Mouse (Mus musculus) lung, adult 2 months (tissue): ENCODE results near the gene Serping1. TPM values are rescaled to one million over a fixed set of nuclear protein-coding genes. Genes with fewer than 3 reads are reported as not detected.

Experiments used
- DNase-seq: peaks from one replicate; pipeline ENCODE4 v3.0.0; 2022
- H3K4me1 ChIP-seq: fragments of 200-500 bp; 2 replicates; pipeline ENCODE4 v1.6.1; 2011; ENCODE audit warnings: low read length; ENCODE audit not compliant: control insufficient read depth, insufficient read depth
- H3K4me3 ChIP-seq: fragments of 200-500 bp; replicated peaks from 2 replicates; pipeline ENCODE3; 2011; ENCODE audit warnings: low read depth, mild to moderate bottlenecking, control low read depth, low read length; ENCODE audit errors: extremely low read depth
- CTCF ChIP-seq: fragments of 200-500 bp; IDR thresholded peaks from 2 replicates; pipeline ENCODE4 v1.5.1; 2011; ENCODE audit warnings: mild to moderate bottlenecking, low read length, control low read depth; ENCODE audit not compliant: insufficient read depth
- POLR2A ChIP-seq: fragments of 200-500 bp; IDR thresholded peaks from 2 replicates; pipeline ENCODE4 v1.6.1; 2011; ENCODE audit warnings: low read depth, mild to moderate bottlenecking, control low read depth, low read length, borderline replicate concordance; ENCODE audit errors: extremely low read depth
- WGBS: fragments of 180-500 bp; shearing (Covaris S2); methylation state at CpG from one replicate; pipeline ENCODE4 v1.1.7; 2018; 5-methylcytosine and 5-hydroxymethylcytosine counted together
- polyA plus RNA-seq: library from polyadenylated mRNA; depleted of rRNA; stranded (reverse); fragments of >200 nt; gene quantifications from 2 replicates; pipeline ENCODE4 v1.2.3, GENCODE M21; 2012; rRNA removed

The Serping1 gene
- 822 and 853 TPM in 2 replicates for polyA plus RNA-seq

GRCm38 (mm10) chr2:84775241-84775640, at the start of gene Serping1:
TSS of gene Serping1 (minus strand) at chr2:84775444.
- 44% methylated on average over 9 of the region's 9 CpGs for WGBS

GRCm38 (mm10) chr2:84823237-84823636, 48.0 kb upstream of the Serping1 start:
- Histone ChIP-seq H3K4me1 (peaks cover 4% of the 10 kb centered on the region; the same call in 1 of the 2 replicates), H3K4me3 (no peak overlapping the region)
- WGBS = 15% methylated on average over 2 of the region's 2 CpGs
- no peak for TF ChIP-seq POLR2A
- no peak for TF ChIP-seq CTCF
- DNase-seq = no peak

More at GRCm38 (mm10) chr2:84775241-84775640, at the start of gene Serping1:
- Histone ChIP-seq H3K4me1 (no peaks in the 10 kb centered on the region), H3K4me3 (peak within 1 kb of the TSS; percentile 69)
- TF ChIP-seq POLR2A (no peak), CTCF (no peak)
- no peak for DNase-seq

- no peak for DNase-seq
- TF ChIP-seq CTCF (no peak), POLR2A (no peak)
- Histone ChIP-seq H3K4me1 (peaks cover 2% of the 10 kb centered on the region; the same call in 1 of the 2 replicates), H3K4me3 (no peak within 1 kb of the TSS)
- WGBS = 40% methylated on average over 13 of the region's 13 CpGs
These were observed 47.3 kb upstream of the Serping1 start, which contains the start of gene Smtnl1 for GRCm38 (mm10) chr2:84822552-84822951. TSS of gene Smtnl1 (minus strand) at chr2:84822652.

GRCm38 (mm10) chr2:84819861-84820260, 44.6 kb upstream of the Serping1 start:
- H3K4me3 ChIP-seq = no peak overlapping the region
- DNase-seq = no peak
- TF ChIP-seq POLR2A = no peak
- no peak for TF ChIP-seq CTCF
- WGBS = 25% methylated on average over 3 of the region's 3 CpGs
- H3K4me1 ChIP-seq = no peaks in the 10 kb centered on the region

GRCm38 (mm10) chr2:84812676-84813075, 37.4 kb upstream of the Serping1 start:
- Histone ChIP-seq H3K4me1 (0 out of 2 replicates have a peak, but pooled peaks cover 5% of the 10 kb centered on the region), H3K4me3 (no peak overlapping the region)
- DNase-seq = no peak
- 88% methylated on average over 6 of the region's 6 CpGs for WGBS
- TF ChIP-seq CTCF = no peak
- TF ChIP-seq POLR2A = no peak

GRCm38 (mm10) chr2:84811880-84812279, 36.6 kb upstream of the Serping1 start:
- WGBS = 58% methylated on average over 7 of the region's 7 CpGs
- H3K4me1 ChIP-seq = 0 out of 2 replicates have a peak, but pooled peaks cover 5% of the 10 kb centered on the region
- no peak for TF ChIP-seq CTCF
- TF ChIP-seq POLR2A = no peak
- no peak overlapping the region for H3K4me3 ChIP-seq
- no peak for DNase-seq

- Histone ChIP-seq H3K4me1 (0 out of 2 replicates have a peak, but pooled peaks cover 5% of the 10 kb centered on the region), H3K4me3 (peak overlapping the region; percentile 48)
- WGBS = 22% methylated on average over 26 of the region's 26 CpGs
- peak; percentile 84 for DNase-seq
- TF ChIP-seq POLR2A (no peak), CTCF (peak; percentile 65)
These were observed 35.8 kb upstream of the Serping1 start for GRCm38 (mm10) chr2:84810886-84811577.

- Histone ChIP-seq H3K4me1 (0 out of 2 replicates have a peak, but pooled peaks cover 5% of the 10 kb centered on the region), H3K4me3 (no peak overlapping the region)
- 67% methylated on average over 6 of the region's 6 CpGs for WGBS
- TF ChIP-seq POLR2A (no peak), CTCF (no peak)
- no peak for DNase-seq
These were observed 35.3 kb upstream of the Serping1 start for GRCm38 (mm10) chr2:84810526-84810885.

- DNase-seq = no peak
- TF ChIP-seq POLR2A = no peak
- TF ChIP-seq CTCF = no peak
- Histone ChIP-seq H3K4me1 (0 out of 2 replicates have a peak, but pooled peaks cover 5% of the 10 kb centered on the region), H3K4me3 (no peak overlapping the region)
These were observed 34.1 kb upstream of the Serping1 start for GRCm38 (mm10) chr2:84809330-84809729.

GRCm38 (mm10) chr2:84806546-84806945, 31.3 kb upstream of the Serping1 start:
- TF ChIP-seq POLR2A (no peak), CTCF (no peak)
- no peak for DNase-seq
- H3K4me3 ChIP-seq = no peak overlapping the region
- 66% methylated on average over 5 of the region's 5 CpGs for WGBS
- 0 out of 2 replicates have a peak, but pooled peaks cover 5% of the 10 kb centered on the region for H3K4me1 ChIP-seq
